Mouse (Mus musculus) yolk sac, embryonic 10.5 days (tissue): ENCODE results near the gene Akap12.

Experiments
- DNase-seq: peaks from one replicate; pipeline ENCODE4 v3.0.0-alpha.2; 2017; ENCODE audit warnings: low spot score

Gene Akap12

GRCm38 (mm10) chr10:4404895-4405491, 138.8 kb downstream of the Akap12 start:
- peak; percentile 40 for DNase-seq

GRCm38 (mm10) chr10:4405511-4405910, 139.3 kb downstream of the Akap12 start:
- DNase-seq, result peak; percentile 47

GRCm38 (mm10) chr10:4407191-4407590, 141.0 kb downstream of the Akap12 start:
- DNase-seq, result no peak
